Mouse (Mus musculus) common myeloid progenitor, adult 5-6 weeks (primary cell): ENCODE data around the gene Foxg1. TPM values are rescaled to one million over a fixed set of nuclear protein-coding genes. Genes with fewer than 3 reads are reported as not detected.
A peak's percentile ranks its signal among the peaks of the same experiment; 100 is the strongest.

Experiments
- ATAC-seq: replicated peaks from 2 replicates; pipeline ENCODE4 v1.8.0; 2016; ENCODE audit warnings: low read depth, mild to moderate bottlenecking, moderate TSS enrichment, inconsistent platforms; ENCODE audit not compliant: poor library complexity, severe bottlenecking
- total RNA-seq: library from RNA; stranded (forward); fragments of 200-1000, 187-1606 nt; gene quantifications from 2 replicates; pipeline ENCODE4 v1.2.3, GENCODE M21; 2017

The Foxg1 gene
- total RNA-seq, 1 experiment from 2014 or later, result not detected

- no peak for ATAC-seq
Measured at GRCm38 (mm10) chr12:49400036-49400852, 17.8 kb downstream of the Foxg1 start.

GRCm38 (mm10) chr12:49400853-49401118 lies 18.3 kb downstream of the Foxg1 start:
- ATAC-seq, result peak; percentile 54

- 0 out of 2 replicates have a peak, but pooled peaks have one; percentile 22 for ATAC-seq
Measured at GRCm38 (mm10) chr12:49401119-49401795, 18.8 kb downstream of the Foxg1 start.

GRCm38 (mm10) chr12:49401796-49402130 lies 19.3 kb downstream of the Foxg1 start:
- no peak for ATAC-seq

GRCm38 (mm10) chr12:49409833-49410232 lies 27.4 kb downstream of the Foxg1 start:
- no peak for ATAC-seq

GRCm38 (mm10) chr12:49417963-49418362 lies 35.5 kb downstream of the Foxg1 start:
- ATAC-seq, result no peak

Other genes starting within 250 kb of the Foxg1 start
- not detected in 2 replicates for gene Gm43517, start 2.5 kb downstream of the Foxg1 start, total RNA-seq